Comparison of ENCODE assay signal across 8 mouse cellular contexts in the genomic region with DNA sequence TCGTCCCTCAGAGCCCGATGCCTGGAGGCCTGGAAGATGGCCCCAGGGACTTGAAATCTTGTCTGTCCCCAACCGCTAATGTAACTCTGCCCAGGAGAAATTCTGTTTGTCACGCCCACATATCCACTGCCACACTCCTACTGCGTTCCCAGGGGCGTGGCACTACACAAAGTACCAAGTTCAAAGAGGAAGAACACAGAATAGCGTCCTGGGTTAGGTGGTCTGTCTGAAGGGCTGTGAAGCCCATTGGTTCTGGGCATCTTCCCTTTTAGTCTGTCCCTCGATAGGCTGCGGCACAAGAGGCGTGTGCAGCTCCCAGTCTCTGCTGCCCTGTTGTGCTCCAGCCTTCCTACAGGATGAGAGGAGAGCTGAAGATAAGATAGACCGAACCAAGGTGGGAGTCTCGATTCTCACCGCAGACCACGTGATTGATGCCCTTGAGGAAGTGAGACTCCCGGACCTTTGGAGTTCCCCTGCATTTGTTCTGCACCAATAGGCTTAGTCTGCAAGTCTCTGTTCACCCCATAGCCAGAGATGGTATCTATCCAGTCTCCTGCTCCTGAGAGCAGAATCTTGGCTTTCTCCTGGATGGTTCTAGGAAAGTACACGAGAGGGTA. TPM values are rescaled to one million over a fixed set of nuclear protein-coding genes. Genes with fewer than 3 reads are reported as not detected.
DNase-seq lines count a peak whose midpoint lies in the region; ATAC-seq and TF ChIP-seq lines count a peak whose summit lies in the region.

No protein-coding gene starts in this region.

- no peak for TF ChIP-seq CTCF in lung, adult 2 months (IDR thresholded peaks at IDR 0.05; ENCODE audit: insufficient read depth, low read length)

- no peaks in the 10 kb centered on the region for H3K9me3 ChIP-seq in heart, embryonic 15.5 days (replicated peaks)
- no peaks in the 10 kb centered on the region for H3K9me3 ChIP-seq in limb, embryonic 10.5 days (replicated peaks)
- H3K9me3 ChIP-seq in midbrain, embryonic 16.5 days (replicated peaks; ENCODE audit: control insufficient read depth, low read length, poor library complexity, severe bottlenecking): no peaks in the 10 kb centered on the region

- ATAC-seq in heart, embryonic 15.5 days (replicated peaks; ENCODE audit: insufficient number of reproducible peaks, insufficient read depth, low FRiP score, low read depth): no peak
- ATAC-seq in midbrain, embryonic 16.5 days: peak; percentile 25; the same call in 1 of the 2 replicates

- DNase-seq in lung, adult 2 months: no peak
- DNase-seq in lung, postnatal 4 days: no peak
- peak; percentile 32 for DNase-seq in adipocyte (ENCODE audit: low spot score)
- DNase-seq in limb, embryonic 10.5 days (ENCODE audit: low spot score): peak; percentile 41
- no peak for DNase-seq in left cerebral cortex, postnatal 14 days (ENCODE audit: low spot score in 2 of 2)
- no peak for DNase-seq in left cerebral cortex, adult 11 months (ENCODE audit: low spot score)

- TF ChIP-seq POLR2A in lung, adult 2 months (IDR thresholded peaks at IDR 0.05; ENCODE audit: borderline replicate concordance, extremely low read depth, low read depth, low read length): no peak

- H3K36me3 ChIP-seq in heart, embryonic 15.5 days: no peaks in the 10 kb centered on the region
- H3K36me3 ChIP-seq in limb, embryonic 10.5 days: no peaks in the 10 kb centered on the region
- H3K36me3 ChIP-seq in midbrain, embryonic 16.5 days (ENCODE audit: control insufficient read depth, insufficient read depth, low read length): no peaks in the 10 kb centered on the region

- H3K9ac ChIP-seq in heart, embryonic 15.5 days: peak overlapping the region; percentile 74
- H3K9ac ChIP-seq in midbrain, embryonic 16.5 days (ENCODE audit: low read depth, low read length): peak overlapping the region; percentile 70

- intact Hi-C loops in left cerebral cortex, postnatal 14 days (cut with DNase I): no loop called here

- H3K4me3 ChIP-seq in lung, adult 2 months (replicated peaks; ENCODE audit: extremely low read depth, low read depth, low read length): peak overlapping the region; percentile 86
- peak overlapping the region; percentile 81 for H3K4me3 ChIP-seq in heart, embryonic 15.5 days
- peak overlapping the region; percentile 71 for H3K4me3 ChIP-seq in limb, embryonic 10.5 days
- peak overlapping the region; percentile 64 for H3K4me3 ChIP-seq in midbrain, embryonic 16.5 days (ENCODE audit: low read depth, low read length)

- 2% methylated on average over 16 of the region's 16 CpGs for WGBS in lung, adult 2 months
- WGBS in heart, embryonic 15.5 days: 1% methylated on average over 16 of the region's 16 CpGs
- 5% methylated on average over 16 of the region's 16 CpGs for WGBS in limb, embryonic 10.5 days
- WGBS in midbrain, embryonic 16.5 days: 3% methylated on average over 16 of the region's 16 CpGs

- peaks cover 8% of the 10 kb centered on the region for H3K4me1 ChIP-seq in lung, adult 2 months (ENCODE audit: control insufficient read depth, insufficient read depth, low read length)
- peaks cover 13% of the 10 kb centered on the region for H3K4me1 ChIP-seq in heart, embryonic 15.5 days (replicated peaks)
- peaks cover 26% of the 10 kb centered on the region for H3K4me1 ChIP-seq in limb, embryonic 10.5 days
- H3K4me1 ChIP-seq in midbrain, embryonic 16.5 days (ENCODE audit: control insufficient read depth, insufficient read depth, low read length): peaks cover 9% of the 10 kb centered on the region

- H3K4me2 ChIP-seq in heart, embryonic 15.5 days: peak overlapping the region; percentile 92
- H3K4me2 ChIP-seq in midbrain, embryonic 16.5 days (ENCODE audit: low read length): peak overlapping the region; percentile 81

- H3K27me3 ChIP-seq in heart, embryonic 15.5 days: 0 out of 2 replicates have a peak, but pooled peaks cover 13% of the 10 kb centered on the region
- peaks cover 54% of the 10 kb centered on the region for H3K27me3 ChIP-seq in limb, embryonic 10.5 days (ENCODE audit: low read depth, poor library complexity, severe bottlenecking)
- no peaks in the 10 kb centered on the region; the same call in 1 of the 2 replicates for H3K27me3 ChIP-seq in midbrain, embryonic 16.5 days (ENCODE audit: control insufficient read depth, insufficient read depth, low read depth, low read length)

- H3K27ac ChIP-seq in heart, embryonic 15.5 days: peak overlapping the region; percentile 63
- H3K27ac ChIP-seq in limb, embryonic 10.5 days: no peak overlapping the region
- H3K27ac ChIP-seq in midbrain, embryonic 16.5 days (ENCODE audit: low read length): no peak overlapping the region; the same call in 1 of the 2 replicates

RNA-seq across cellular contexts. Expression of gene Gm12184, which starts 11.8 kb away (rescaled TPM):
- polyA plus RNA-seq in lung, adult 2 months (2012; rRNA removed): 5.3 TPM in 2 replicates
- polyA plus RNA-seq in heart, embryonic 15.5 days (2015; fragmentation: Nextera tagmentation; extraction: Ambion mirVana): 3.2 and 3.7 TPM in 2 replicates
- 2.9 and 5.1 TPM in 2 replicates for polyA plus RNA-seq in limb, embryonic 10.5 days (2016; fragmentation: Nextera tagmentation; extraction: Ambion mirVana)
- polyA plus RNA-seq in midbrain, embryonic 16.5 days (2015; fragmentation: Nextera tagmentation; extraction: Ambion mirVana): 1.3 and 1.8 TPM in 2 replicates
- 1 to 10 TPM; 1.2 to 1.6 TPM for total RNA-seq in left cerebral cortex, postnatal 14 days (2021)

RNA-seq across cellular contexts. Expression of gene Trim7, which starts 12.3 kb away (rescaled TPM):
- 7.8 and 11.6 TPM in 2 replicates for polyA plus RNA-seq in lung, adult 2 months (2012; rRNA removed)
- 0.75 and 0.84 TPM in 2 replicates for polyA plus RNA-seq in heart, embryonic 15.5 days (2015; fragmentation: Nextera tagmentation; extraction: Ambion mirVana)
- polyA plus RNA-seq in limb, embryonic 10.5 days (2016; fragmentation: Nextera tagmentation; extraction: Ambion mirVana): 0.70 TPM in 1 of 2 replicates, not detected in the other
- polyA plus RNA-seq in midbrain, embryonic 16.5 days (2015; fragmentation: Nextera tagmentation; extraction: Ambion mirVana): 1.8 and 3.6 TPM in 2 replicates
- 1 to 10 TPM; 1.4 to 1.8 TPM for total RNA-seq in left cerebral cortex, postnatal 14 days (2021)

RNA-seq across cellular contexts. Expression of gene Trim41, which starts 21.1 kb away (rescaled TPM):
- 28.9 and 32.4 TPM in 2 replicates for polyA plus RNA-seq in lung, adult 2 months (2012; rRNA removed)
- polyA plus RNA-seq in heart, embryonic 15.5 days (2015; fragmentation: Nextera tagmentation; extraction: Ambion mirVana): 4.3 TPM in 2 replicates
- polyA plus RNA-seq in limb, embryonic 10.5 days (2016; fragmentation: Nextera tagmentation; extraction: Ambion mirVana): 4.2 and 6.1 TPM in 2 replicates
- 6.7 and 6.9 TPM in 2 replicates for polyA plus RNA-seq in midbrain, embryonic 16.5 days (2015; fragmentation: Nextera tagmentation; extraction: Ambion mirVana)
- total RNA-seq in left cerebral cortex, postnatal 14 days (2021): 10 to 100 TPM; 52.0 to 56.4 TPM

RNA-seq across cellular contexts. Expression of gene Irgm1, which starts 33.2 kb away (rescaled TPM):
- 7.3 and 11.5 TPM in 2 replicates for polyA plus RNA-seq in lung, adult 2 months (2012; rRNA removed)
- 8.9 and 13.6 TPM in 2 replicates for polyA plus RNA-seq in heart, embryonic 15.5 days (2015; fragmentation: Nextera tagmentation; extraction: Ambion mirVana)
- 1.0 and 1.4 TPM in 2 replicates for polyA plus RNA-seq in limb, embryonic 10.5 days (2016; fragmentation: Nextera tagmentation; extraction: Ambion mirVana)
- 2.0 and 2.8 TPM in 2 replicates for polyA plus RNA-seq in midbrain, embryonic 16.5 days (2015; fragmentation: Nextera tagmentation; extraction: Ambion mirVana)
- total RNA-seq in left cerebral cortex, postnatal 14 days (2021): 1 to 10 TPM; 3.7 TPM

RNA-seq across cellular contexts. Expression of gene Rack1, which starts 38.2 kb away (rescaled TPM):
- polyA plus RNA-seq in lung, adult 2 months (2012; rRNA removed): 1,286 and 1,489 TPM in 2 replicates
- 338 and 387 TPM in 2 replicates for polyA plus RNA-seq in heart, embryonic 15.5 days (2015; fragmentation: Nextera tagmentation; extraction: Ambion mirVana)
- 818 and 973 TPM in 2 replicates for polyA plus RNA-seq in limb, embryonic 10.5 days (2016; fragmentation: Nextera tagmentation; extraction: Ambion mirVana)
- 347 and 351 TPM in 2 replicates for polyA plus RNA-seq in midbrain, embryonic 16.5 days (2015; fragmentation: Nextera tagmentation; extraction: Ambion mirVana)
- 100 to 1,000 TPM; 252 to 259 TPM for total RNA-seq in left cerebral cortex, postnatal 14 days (2021)

Comparison
In these comparisons a context has a peak if more than half of its experiments do, and no peak if none do; other contexts are left out.
1. DNase-seq: peak in adipocyte (single experiment) and limb, embryonic 10.5 days (single experiment); none in lung, adult 2 months (single experiment), lung, postnatal 4 days (0 of 2), left cerebral cortex, postnatal 14 days (0 of 2) and left cerebral cortex, adult 11 months (single experiment).
2. Peak in every context shown above with its lines, with median percentiles within 50 percentile points of each other: H3K4me3 ChIP-seq.